ENCODE assay signal across 13 mouse cellular contexts in the genomic region with DNA sequence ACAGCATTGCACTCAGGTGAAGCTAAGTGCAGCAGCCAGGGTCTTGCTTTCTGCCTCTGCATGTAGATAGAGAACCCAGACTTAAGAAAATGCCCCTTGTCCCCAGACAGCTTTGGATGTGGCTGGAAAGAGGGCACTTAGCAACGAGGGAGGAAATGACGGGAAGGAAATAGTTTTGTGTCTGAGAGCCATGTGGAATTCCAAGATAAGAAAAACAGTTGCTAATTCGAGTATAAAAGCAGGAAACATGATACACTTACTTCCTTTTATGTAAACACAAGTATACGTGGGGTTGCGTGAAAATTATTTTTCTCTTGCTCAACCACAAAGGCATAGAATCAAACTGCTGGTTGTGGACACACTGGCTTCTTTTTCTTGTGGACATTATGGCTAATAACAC. TPM values are rescaled to one million over a fixed set of nuclear protein-coding genes. Genes with fewer than 3 reads are reported as not detected.
DNase-seq lines count a peak whose midpoint lies in the region; ATAC-seq and TF ChIP-seq lines count a peak whose summit lies in the region.
"Had no signal": no experiment of that assay in that cellular context is flagged by ENCODE, and none has a peak within 500 bp of the region (broad histone marks: within the 10 kb centered on the region; RNA-seq: fewer than 3 reads in every experiment).

A gene (plus strand): TSS at position 312 of the 400 bp plus-strand sequence.

- H3K36me3 ChIP-seq in hindbrain, embryonic 13.5 days: no peaks in the 10 kb centered on the region
- no peaks in the 10 kb centered on the region for H3K36me3 ChIP-seq in hindbrain, postnatal 0 days (ENCODE audit: insufficient read depth, low read length)
- no peaks in the 10 kb centered on the region for H3K36me3 ChIP-seq in lung, embryonic 16.5 days (ENCODE audit: control insufficient read depth, insufficient read depth, low read length)
- H3K36me3 ChIP-seq: neural tube, embryonic 12.5 days had no signal

- no peaks in the 10 kb centered on the region for H3K27me3 ChIP-seq in hindbrain, embryonic 13.5 days
- no peaks in the 10 kb centered on the region for H3K27me3 ChIP-seq in hindbrain, postnatal 0 days (ENCODE audit: insufficient read depth, low read length)
- no peaks in the 10 kb centered on the region for H3K27me3 ChIP-seq in lung, embryonic 16.5 days (ENCODE audit: control insufficient read depth, insufficient read depth, low read depth, low read length)
- H3K27me3 ChIP-seq: neural tube, embryonic 12.5 days had no signal

- no peak within 1 kb of the TSS for H3K4me2 ChIP-seq in hindbrain, embryonic 13.5 days
- no peak within 1 kb of the TSS for H3K4me2 ChIP-seq in hindbrain, postnatal 0 days (ENCODE audit: low read depth, low read length)
- peak within 1 kb of the TSS; percentile 18; the same call in 1 of the 2 replicates for H3K4me2 ChIP-seq in lung, embryonic 16.5 days (ENCODE audit: low read depth, low read length)
- H3K4me2 ChIP-seq: neural tube, embryonic 12.5 days had no signal

- H3K4me3 ChIP-seq in hindbrain, embryonic 13.5 days: no peak within 1 kb of the TSS
- H3K4me3 ChIP-seq in hindbrain, postnatal 0 days (ENCODE audit: low read length): no peak within 1 kb of the TSS
- peak within 1 kb of the TSS; percentile 71 for H3K4me3 ChIP-seq in brown adipose tissue, adult 24 weeks (ENCODE audit: insufficient read depth, low read depth, low read length)
- peak within 1 kb of the TSS; percentile 35 for H3K4me3 ChIP-seq in lung, embryonic 16.5 days (ENCODE audit: low read length)
- H3K4me3 ChIP-seq: neural tube, embryonic 12.5 days had no signal

- H3K9me3 ChIP-seq in hindbrain, embryonic 13.5 days: no peaks in the 10 kb centered on the region
- no peaks in the 10 kb centered on the region for H3K9me3 ChIP-seq in hindbrain, postnatal 0 days (ENCODE audit: low read length)
- H3K9me3 ChIP-seq in lung, embryonic 16.5 days (ENCODE audit: control insufficient read depth, low read length): no peaks in the 10 kb centered on the region
- H3K9me3 ChIP-seq: neural tube, embryonic 12.5 days had no signal

- no peak for TF ChIP-seq CTCF in hindbrain, postnatal 0 days (IDR thresholded peaks at IDR 0.05; ENCODE audit: low read depth)

- H3K27ac ChIP-seq in hindbrain, embryonic 13.5 days: no peak within 1 kb of the TSS
- H3K27ac ChIP-seq in hindbrain, postnatal 0 days: no peak within 1 kb of the TSS
- H3K27ac ChIP-seq in brown adipose tissue, adult 24 weeks (replicated peaks; ENCODE audit: low read depth, low read length): peak within 1 kb of the TSS; percentile 94
- H3K27ac ChIP-seq in lung, embryonic 16.5 days (ENCODE audit: low read length): peak within 1 kb of the TSS; percentile 65
- H3K27ac ChIP-seq: macrophage; neural tube, embryonic 12.5 days had no signal

- H3K9ac ChIP-seq in hindbrain, embryonic 13.5 days: 0 out of 2 replicates have a peak within 1 kb of the TSS, but pooled peaks have one; percentile 6
- no peak within 1 kb of the TSS for H3K9ac ChIP-seq in hindbrain, postnatal 0 days (replicated peaks; ENCODE audit: low read length)
- H3K9ac ChIP-seq in lung, embryonic 16.5 days (ENCODE audit: low read length): peak within 1 kb of the TSS; percentile 36; the same call in 1 of the 2 replicates
- H3K9ac ChIP-seq: neural tube, embryonic 12.5 days had no signal

- 71% methylated on average over 5 of the region's 5 CpGs for WGBS in hindbrain, embryonic 13.5 days
- 66% methylated on average over 5 of the region's 5 CpGs for WGBS in hindbrain, postnatal 0 days
- WGBS in lung, embryonic 16.5 days: under 1% methylated on average over 5 of the region's 5 CpGs

- ATAC-seq in hindbrain, embryonic 13.5 days (ENCODE audit: low FRiP score): no peak
- no peak for ATAC-seq in hindbrain, postnatal 0 days
- ATAC-seq in lung, embryonic 16.5 days (ENCODE audit: low read depth): peak; percentile 76
- no peak for ATAC-seq in cerebellum, adult (ENCODE audit: insufficient number of reproducible peaks, low FRiP score, low TSS enrichment)
- ATAC-seq: activated CD4-positive, CD25-positive, alpha-beta regulatory T cell, adult 4 months had no signal

- DNase-seq in hindbrain, postnatal 0 days (ENCODE audit: low spot score): no peak
- peak; percentile 34 to 37 for DNase-seq in heart, postnatal 10 days
- DNase-seq in cerebellum, adult 8-10 months: no peak
- DNase-seq in cerebellum, adult 9-10 months: no peak
- DNase-seq: cerebellum, adult 11-12 months; gastrocnemius, postnatal 14 days had no signal

- no peaks in the 10 kb centered on the region for H3K4me1 ChIP-seq in hindbrain, embryonic 13.5 days (replicated peaks)
- H3K4me1 ChIP-seq in hindbrain, postnatal 0 days (ENCODE audit: insufficient read depth, low read length): no peaks in the 10 kb centered on the region
- peaks cover 4% of the 10 kb centered on the region; the same call in 1 of the 2 replicates for H3K4me1 ChIP-seq in brown adipose tissue, adult 24 weeks (ENCODE audit: control insufficient read depth, insufficient read depth, insufficient read length, low read length)
- H3K4me1 ChIP-seq in lung, embryonic 16.5 days (replicated peaks; ENCODE audit: control insufficient read depth, insufficient read depth, low read length): peaks cover 5% of the 10 kb centered on the region; the same call in 1 of the 2 replicates
- H3K4me1 ChIP-seq: neural tube, embryonic 12.5 days had no signal

- intact Hi-C loops in heart, postnatal 10 days (cut with DNase I): loop anchor here (5.0 kb wide), 1 partner anchor 81 kb away; no protein-coding TSS in a partner anchor

RNA-seq across cellular contexts. Expression of the gene that starts here (rescaled TPM):
- polyA plus RNA-seq in hindbrain, embryonic 13.5 days (2015; fragmentation: Nextera tagmentation; extraction: Ambion mirVana): 1.3 and 1.8 TPM in 2 replicates
- total RNA-seq in hindbrain, postnatal 0 days (2014; rRNA removed): 0.43 and 0.89 TPM in 2 replicates
- polyA plus RNA-seq in hindbrain, postnatal 0 days (2015; fragmentation: Nextera tagmentation; extraction: Ambion mirVana): 0.91 and 1.0 TPM in 2 replicates
- polyA plus RNA-seq in brown adipose tissue, adult 24 weeks (2012; ENCODE audit: insufficient read depth, insufficient read length, missing spikeins): 6.2 and 9.2 TPM in 2 replicates
- total RNA-seq in heart, postnatal 10 days (2021): 10 to 100 TPM; 22.2 to 30.4 TPM
- polyA plus RNA-seq in lung, embryonic 16.5 days (2015; fragmentation: Nextera tagmentation; extraction: Ambion mirVana): 11.1 and 11.5 TPM in 2 replicates
- polyA plus RNA-seq: activated CD4-positive, CD25-positive, alpha-beta regulatory T cell, adult 4 months had no signal

Comparison
In these comparisons a context has a peak if more than half of its experiments do, and no peak if none do; other contexts are left out.
1. RNA of the gene that starts here (total RNA-seq): 22.2 to 30.4 TPM in heart, postnatal 10 days; 0.43 to 0.89 TPM in hindbrain, postnatal 0 days; every median in the first group is over 10 times any median in the second.
2. H3K27ac ChIP-seq: peak in brown adipose tissue, adult 24 weeks (single experiment) and lung, embryonic 16.5 days (single experiment); none in hindbrain, embryonic 13.5 days (single experiment) and hindbrain, postnatal 0 days (single experiment).
3. H3K4me3 ChIP-seq: peak in brown adipose tissue, adult 24 weeks (single experiment) and lung, embryonic 16.5 days (single experiment); none in hindbrain, embryonic 13.5 days (single experiment) and hindbrain, postnatal 0 days (single experiment).
4. DNase-seq: peak in heart, postnatal 10 days (2 of 2); none in hindbrain, postnatal 0 days (single experiment), cerebellum, adult 8-10 months (single experiment) and cerebellum, adult 9-10 months (single experiment).